26 mouse cellular contexts compared by ENCODE assay signal in the genomic region with DNA sequence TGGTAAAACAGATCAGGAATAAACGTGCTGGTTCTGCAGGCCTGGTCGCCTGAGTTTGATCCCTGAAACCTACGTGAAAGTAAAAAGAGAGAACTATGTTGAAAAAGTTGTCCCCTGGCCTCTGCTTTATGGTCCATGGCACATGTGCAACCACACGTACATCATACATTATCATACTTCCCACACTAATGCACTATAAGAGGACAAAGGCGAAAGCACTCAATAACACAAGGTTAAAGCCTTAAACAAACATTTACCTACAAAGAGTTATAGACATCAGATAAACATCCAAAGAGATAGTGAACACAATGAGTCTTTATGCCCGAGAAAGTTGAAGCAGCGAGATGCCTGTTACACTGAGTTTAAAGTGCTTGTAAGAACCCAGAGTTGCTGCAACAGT. TPM values are rescaled to one million over a fixed set of nuclear protein-coding genes. Genes with fewer than 3 reads are reported as not detected.
DNase-seq lines count a peak whose midpoint lies in the region; ATAC-seq and TF ChIP-seq lines count a peak whose summit lies in the region.
"Had no signal": no experiment of that assay in that cellular context is flagged by ENCODE, and none has a peak within 500 bp of the region (broad histone marks: within the 10 kb centered on the region; RNA-seq: fewer than 3 reads in every experiment).

No protein-coding gene starts in this region.

- no peak overlapping the region for H3K4me3 ChIP-seq in intestine, embryonic 14.5 days (ENCODE audit: low read depth, low read length)
- no peak overlapping the region for H3K4me3 ChIP-seq in intestine, embryonic 16.5 days (ENCODE audit: low read length)
- H3K4me3 ChIP-seq in stomach, embryonic 14.5 days (ENCODE audit: low read depth, low read length), result no peak overlapping the region
- no peak overlapping the region for H3K4me3 ChIP-seq in stomach, embryonic 16.5 days (replicated peaks; ENCODE audit: low read length)
- no peak overlapping the region for H3K4me3 ChIP-seq in forebrain, embryonic 15.5 days
- no peak overlapping the region for H3K4me3 ChIP-seq in midbrain, postnatal 0 days (ENCODE audit: low read depth, low read length)
- H3K4me3 ChIP-seq: embryonic facial prominence, embryonic 10.5 days; embryonic facial prominence, embryonic 12.5 days; forebrain, embryonic 13.5 days had no signal

- 0 out of 2 replicates have a peak overlapping the region, but pooled peaks have one; percentile 30 for H3K27ac ChIP-seq in intestine, embryonic 14.5 days (ENCODE audit: low read depth)
- H3K27ac ChIP-seq in intestine, embryonic 16.5 days (ENCODE audit: low read length), result no peak overlapping the region
- H3K27ac ChIP-seq in stomach, embryonic 14.5 days (ENCODE audit: low read length), result no peak overlapping the region; the same call in 1 of the 2 replicates
- no peak overlapping the region; the same call in 1 of the 2 replicates for H3K27ac ChIP-seq in stomach, embryonic 16.5 days (ENCODE audit: low read length)
- H3K27ac ChIP-seq in forebrain, embryonic 15.5 days (replicated peaks), result no peak overlapping the region
- no peak overlapping the region for H3K27ac ChIP-seq in midbrain, postnatal 0 days (ENCODE audit: low read depth, low read length)
- H3K27ac ChIP-seq: embryonic facial prominence, embryonic 10.5 days; embryonic facial prominence, embryonic 12.5 days; forebrain, embryonic 13.5 days had no signal

- 47% methylated on average over 7 of the region's 7 CpGs for WGBS in intestine, embryonic 14.5 days
- WGBS in intestine, embryonic 16.5 days, result 52% methylated on average over 7 of the region's 7 CpGs
- 45% methylated on average over 7 of the region's 7 CpGs for WGBS in stomach, embryonic 14.5 days
- 47% methylated on average over 7 of the region's 7 CpGs for WGBS in stomach, embryonic 16.5 days
- 88% methylated on average over 7 of the region's 7 CpGs for WGBS in forebrain, embryonic 15.5 days
- WGBS in midbrain, postnatal 0 days, result 86% methylated on average over 7 of the region's 7 CpGs

- TF ChIP-seq CTCF in midbrain, postnatal 0 days (IDR thresholded peaks at IDR 0.05), result no peak

- no peak overlapping the region for H3K9ac ChIP-seq in intestine, embryonic 14.5 days (ENCODE audit: low read length)
- H3K9ac ChIP-seq in intestine, embryonic 16.5 days (ENCODE audit: low read depth, low read length), result no peak overlapping the region
- no peak overlapping the region for H3K9ac ChIP-seq in stomach, embryonic 14.5 days (replicated peaks; ENCODE audit: low read depth, low read length)
- H3K9ac ChIP-seq in stomach, embryonic 16.5 days (ENCODE audit: low read length), result no peak overlapping the region
- H3K9ac ChIP-seq in forebrain, embryonic 15.5 days (replicated peaks), result no peak overlapping the region
- no peak overlapping the region for H3K9ac ChIP-seq in midbrain, postnatal 0 days (replicated peaks; ENCODE audit: low read length, poor library complexity, severe bottlenecking)
- H3K9ac ChIP-seq: embryonic facial prominence, embryonic 12.5 days; forebrain, embryonic 13.5 days had no signal

- 0 out of 2 replicates have a peak, but pooled peaks cover 10% of the 10 kb centered on the region for H3K4me1 ChIP-seq in intestine, embryonic 14.5 days (replicated peaks; ENCODE audit: control insufficient read depth, insufficient read depth, low read length)
- H3K4me1 ChIP-seq in intestine, embryonic 16.5 days (ENCODE audit: control insufficient read depth, insufficient read depth, low read length), result peaks cover 2% of the 10 kb centered on the region; the same call in 1 of the 2 replicates
- H3K4me1 ChIP-seq in stomach, embryonic 14.5 days (ENCODE audit: control insufficient read depth, insufficient read depth, low read length), result 0 out of 2 replicates have a peak, but pooled peaks cover 8% of the 10 kb centered on the region
- H3K4me1 ChIP-seq in stomach, embryonic 16.5 days (ENCODE audit: control insufficient read depth, insufficient read depth, low read length), result peaks cover 19% of the 10 kb centered on the region; the same call in 1 of the 2 replicates
- peaks cover 7% of the 10 kb centered on the region; the same call in 1 of the 2 replicates for H3K4me1 ChIP-seq in forebrain, embryonic 15.5 days
- no peaks in the 10 kb centered on the region for H3K4me1 ChIP-seq in midbrain, postnatal 0 days (ENCODE audit: insufficient read depth, low read length)
- H3K4me1 ChIP-seq: forebrain, embryonic 13.5 days had no signal

- H3K9me3 ChIP-seq in intestine, embryonic 14.5 days (ENCODE audit: control insufficient read depth, low read length), result no peaks in the 10 kb centered on the region
- no peaks in the 10 kb centered on the region for H3K9me3 ChIP-seq in intestine, embryonic 16.5 days (ENCODE audit: control insufficient read depth, low read length)
- H3K9me3 ChIP-seq in stomach, embryonic 14.5 days (ENCODE audit: control insufficient read depth, low read depth, low read length), result no peaks in the 10 kb centered on the region
- H3K9me3 ChIP-seq in stomach, embryonic 16.5 days (replicated peaks; ENCODE audit: control insufficient read depth, low read length), result no peaks in the 10 kb centered on the region
- H3K9me3 ChIP-seq in forebrain, embryonic 15.5 days, result no peaks in the 10 kb centered on the region
- no peaks in the 10 kb centered on the region for H3K9me3 ChIP-seq in midbrain, postnatal 0 days (ENCODE audit: low read length)
- H3K9me3 ChIP-seq: embryonic facial prominence, embryonic 10.5 days; embryonic facial prominence, embryonic 12.5 days; forebrain, embryonic 13.5 days; G1E had no signal

- no peak overlapping the region for H3K4me2 ChIP-seq in intestine, embryonic 14.5 days (ENCODE audit: low read length)
- H3K4me2 ChIP-seq in intestine, embryonic 16.5 days (ENCODE audit: low read depth, low read length), result no peak overlapping the region
- H3K4me2 ChIP-seq in stomach, embryonic 14.5 days (replicated peaks; ENCODE audit: low read depth, low read length), result no peak overlapping the region
- H3K4me2 ChIP-seq in stomach, embryonic 16.5 days (ENCODE audit: low read depth, low read length), result no peak overlapping the region
- no peak overlapping the region for H3K4me2 ChIP-seq in forebrain, embryonic 15.5 days (replicated peaks)
- H3K4me2 ChIP-seq in midbrain, postnatal 0 days (ENCODE audit: low read depth, low read length, poor library complexity, severe bottlenecking), result no peak overlapping the region
- H3K4me2 ChIP-seq: embryonic facial prominence, embryonic 12.5 days; forebrain, embryonic 13.5 days had no signal

- no peaks in the 10 kb centered on the region for H3K36me3 ChIP-seq in intestine, embryonic 14.5 days (ENCODE audit: control insufficient read depth, insufficient read depth, low read length)
- H3K36me3 ChIP-seq in intestine, embryonic 16.5 days (ENCODE audit: control insufficient read depth, insufficient read depth, low read length), result no peaks in the 10 kb centered on the region
- no peaks in the 10 kb centered on the region for H3K36me3 ChIP-seq in stomach, embryonic 14.5 days (ENCODE audit: control insufficient read depth, insufficient read depth, low read length)
- H3K36me3 ChIP-seq in stomach, embryonic 16.5 days (ENCODE audit: control insufficient read depth, insufficient read depth, low read length), result no peaks in the 10 kb centered on the region
- H3K36me3 ChIP-seq in forebrain, embryonic 15.5 days, result no peaks in the 10 kb centered on the region
- H3K36me3 ChIP-seq in midbrain, postnatal 0 days (ENCODE audit: insufficient read depth, low read length), result no peaks in the 10 kb centered on the region
- H3K36me3 ChIP-seq: embryonic facial prominence, embryonic 10.5 days; embryonic facial prominence, embryonic 12.5 days; G1E had no signal

- ATAC-seq in intestine, embryonic 14.5 days (replicated peaks; ENCODE audit: low FRiP score, low TSS enrichment, low read depth), result peak; percentile 63
- peak; percentile 82 for ATAC-seq in intestine, embryonic 16.5 days
- ATAC-seq in stomach, embryonic 14.5 days (ENCODE audit: insufficient number of reproducible peaks, insufficient read depth, low FRiP score, low read depth), result peak; percentile 62
- peak; percentile 58; the same call in 1 of the 2 replicates for ATAC-seq in stomach, embryonic 16.5 days (ENCODE audit: insufficient read depth, low FRiP score)
- no peak for ATAC-seq in megakaryocyte progenitor cell, adult 5-6 weeks (replicated peaks; ENCODE audit: poor library complexity)
- ATAC-seq in forebrain, embryonic 15.5 days (replicated peaks), result no peak
- no peak for ATAC-seq in midbrain, postnatal 0 days (ENCODE audit: low FRiP score)
- ATAC-seq: activated CD4-positive, CD25-positive, alpha-beta regulatory T cell, adult 4 months; CD4-positive, CD25-positive, alpha-beta regulatory T cell, adult 4 months; forebrain, embryonic 13.5 days; forebrain, embryonic 16.5 days; Patski had no signal

- DNase-seq in intestine, embryonic 14.5 days (ENCODE audit: low spot score), result no peak
- no peak for DNase-seq in midbrain, postnatal 0 days (ENCODE audit: low spot score)
- no peak for DNase-seq in urinary bladder, adult 18-20 months (ENCODE audit: low spot score in 2 of 2)
- DNase-seq: adrenal gland, adult 8-10 months; adrenal gland, postnatal 14 days; adrenal gland, postnatal 36 days; B cell, adult 2 months; cerebellum, adult 11-12 months; cerebellum, adult 2 months; cerebellum, adult 9-10 months; cerebellum, postnatal 10 days; cerebellum, postnatal 36 days had no signal

- H3K27me3 ChIP-seq in intestine, embryonic 14.5 days (replicated peaks; ENCODE audit: control insufficient read depth, insufficient read depth, low read length), result no peaks in the 10 kb centered on the region
- H3K27me3 ChIP-seq in intestine, embryonic 16.5 days (replicated peaks; ENCODE audit: control insufficient read depth, insufficient read depth, low read length), result no peaks in the 10 kb centered on the region
- no peaks in the 10 kb centered on the region for H3K27me3 ChIP-seq in stomach, embryonic 14.5 days (ENCODE audit: control insufficient read depth, insufficient read depth, low read length)
- H3K27me3 ChIP-seq in stomach, embryonic 16.5 days (ENCODE audit: control insufficient read depth, insufficient read depth, low read length), result no peaks in the 10 kb centered on the region
- no peaks in the 10 kb centered on the region for H3K27me3 ChIP-seq in forebrain, embryonic 15.5 days
- no peaks in the 10 kb centered on the region for H3K27me3 ChIP-seq in midbrain, postnatal 0 days (ENCODE audit: insufficient read depth, low read length)
- H3K27me3 ChIP-seq: CH12.LX; embryonic facial prominence, embryonic 12.5 days; forebrain, embryonic 13.5 days; Patski had no signal

RNA-seq across cellular contexts. Expression of gene Phlda1, which starts 24.3 kb away (rescaled TPM):
- polyA plus RNA-seq in intestine, embryonic 14.5 days (2014; fragmentation: Nextera tagmentation; extraction: Ambion mirVana), result 42.4 and 46.0 TPM in 2 replicates
- 31.9 and 32.2 TPM in 2 replicates for polyA plus RNA-seq in intestine, embryonic 16.5 days (2015; fragmentation: Nextera tagmentation; extraction: Ambion mirVana)
- polyA plus RNA-seq in stomach, embryonic 14.5 days (2014; fragmentation: Nextera tagmentation; extraction: Ambion mirVana), result 56.3 and 60.2 TPM in 2 replicates
- polyA plus RNA-seq in stomach, embryonic 16.5 days (2015; fragmentation: Nextera tagmentation; extraction: Ambion mirVana), result 44.4 and 50.7 TPM in 2 replicates
- total RNA-seq in megakaryocyte progenitor cell, adult 5-6 weeks (2015), result 2.1 and 3.7 TPM in 2 replicates
- 0.10 and 0.33 TPM in 2 replicates for total RNA-seq in megakaryocyte progenitor cell, adult 5-6 weeks (2017)
- 23.3 and 24.3 TPM in 2 replicates for polyA plus RNA-seq in forebrain, embryonic 15.5 days (2015; fragmentation: Nextera tagmentation; extraction: Ambion mirVana)
- 6.8 and 7.0 TPM in 2 replicates for total RNA-seq in midbrain, postnatal 0 days (2014; rRNA removed)
- polyA plus RNA-seq in midbrain, postnatal 0 days (2015; fragmentation: Nextera tagmentation; extraction: Ambion mirVana), result 32.6 and 32.9 TPM in 2 replicates

RNA-seq across cellular contexts. Expression of gene Nap1l1, which starts 57.4 kb away (rescaled TPM):
- 248 and 249 TPM in 2 replicates for polyA plus RNA-seq in intestine, embryonic 14.5 days (2014; fragmentation: Nextera tagmentation; extraction: Ambion mirVana)
- 118 and 140 TPM in 2 replicates for polyA plus RNA-seq in intestine, embryonic 16.5 days (2015; fragmentation: Nextera tagmentation; extraction: Ambion mirVana)
- 272 and 277 TPM in 2 replicates for polyA plus RNA-seq in stomach, embryonic 14.5 days (2014; fragmentation: Nextera tagmentation; extraction: Ambion mirVana)
- polyA plus RNA-seq in stomach, embryonic 16.5 days (2015; fragmentation: Nextera tagmentation; extraction: Ambion mirVana), result 154 and 180 TPM in 2 replicates
- total RNA-seq in megakaryocyte progenitor cell, adult 5-6 weeks (2015), result 651 and 679 TPM in 2 replicates
- total RNA-seq in megakaryocyte progenitor cell, adult 5-6 weeks (2017), result 565 and 710 TPM in 2 replicates
- 210 and 219 TPM in 2 replicates for polyA plus RNA-seq in forebrain, embryonic 15.5 days (2015; fragmentation: Nextera tagmentation; extraction: Ambion mirVana)
- total RNA-seq in midbrain, postnatal 0 days (2014; rRNA removed), result 57.1 and 83.3 TPM in 2 replicates
- 160 and 171 TPM in 2 replicates for polyA plus RNA-seq in midbrain, postnatal 0 days (2015; fragmentation: Nextera tagmentation; extraction: Ambion mirVana)

Comparison
In these comparisons a context has a peak if more than half of its experiments do, and no peak if none do; other contexts are left out.
1. ATAC-seq: peak in intestine, embryonic 14.5 days (single experiment), intestine, embryonic 16.5 days (single experiment), stomach, embryonic 14.5 days (single experiment) and stomach, embryonic 16.5 days (single experiment); none in megakaryocyte progenitor cell, adult 5-6 weeks (single experiment), forebrain, embryonic 15.5 days (single experiment) and midbrain, postnatal 0 days (single experiment).